Mouse (Mus musculus) c-Kit-positive CD71-positive TER-119-positive erythroid progenitor cells, embryonic 14.5 days (primary cell): ENCODE measurements around the gene Klk1b27.
"Not testable (repeated sequence)": the region's sequence is repeated elsewhere in the genome, so short reads cannot be mapped to it uniquely, and the experiment has no call there.

Experiments used
- DNase-seq: peaks from one replicate; pipeline ENCODE4 v3.0.0-alpha.2; 2013; ENCODE audit warnings: low spot score

Gene Klk1b27

DNA sequence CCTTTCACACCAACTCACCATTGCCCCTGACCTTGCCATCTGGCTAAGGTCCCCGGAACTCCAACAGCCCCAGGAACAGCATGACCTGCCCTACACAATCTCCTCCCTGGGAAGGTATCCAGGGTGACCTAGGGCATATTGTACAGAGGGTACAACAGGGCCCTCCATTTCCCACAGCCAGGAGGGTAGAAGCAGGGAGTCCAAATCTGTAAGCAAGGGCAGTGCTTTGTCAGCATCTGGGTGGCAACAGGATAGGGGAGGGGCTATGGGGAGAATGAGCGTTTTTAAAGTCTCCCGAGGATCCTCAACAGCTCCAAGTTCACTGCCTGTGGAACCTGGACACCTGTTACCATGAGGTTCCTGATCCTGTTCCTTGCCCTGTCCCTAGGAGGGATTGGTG is at the start of gene Klk1b27:
Klk1b27 (plus strand) TSS at position 301 of the 400 bp plus-strand sequence.
- not testable (repeated sequence) for DNase-seq

GRCm38 (mm10) chr7:44004847-44005246 is 47.2 kb upstream of the Klk1b27 start:
- DNase-seq = no peak

DNA sequence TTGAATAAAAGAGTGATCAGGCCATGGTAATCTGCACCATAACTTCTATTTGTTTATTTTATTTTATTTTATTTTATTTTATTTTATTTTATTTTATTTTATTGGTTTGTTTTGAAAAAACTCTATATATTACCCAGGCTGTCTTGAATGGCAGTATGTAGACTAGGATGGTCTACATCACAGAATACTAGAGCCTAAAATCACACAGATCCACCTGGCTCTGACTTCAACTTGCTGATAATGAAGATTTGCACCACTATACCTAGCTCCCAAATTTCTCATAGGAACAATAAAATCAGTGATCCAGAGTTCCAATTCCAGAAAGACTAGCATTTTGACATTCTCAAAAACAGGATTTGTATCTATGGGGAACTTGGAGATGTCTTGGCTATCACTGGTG is 40.2 kb upstream of the Klk1b27 start, which contains the start of gene Klk1b26:
Klk1b26 (plus strand) TSS at position 301 of the 400 bp plus-strand sequence.
- DNase-seq = not testable (repeated sequence)

GRCm38 (mm10) chr7:44014666-44015065 is 37.4 kb upstream of the Klk1b27 start:
- DNase-seq = not testable (repeated sequence)

GRCm38 (mm10) chr7:44015071-44015470 is 37.0 kb upstream of the Klk1b27 start:
- DNase-seq = no peak

- DNase-seq = no peak
Measured at GRCm38 (mm10) chr7:44072117-44072516, 20.0 kb downstream of the Klk1b27 start.

DNA sequence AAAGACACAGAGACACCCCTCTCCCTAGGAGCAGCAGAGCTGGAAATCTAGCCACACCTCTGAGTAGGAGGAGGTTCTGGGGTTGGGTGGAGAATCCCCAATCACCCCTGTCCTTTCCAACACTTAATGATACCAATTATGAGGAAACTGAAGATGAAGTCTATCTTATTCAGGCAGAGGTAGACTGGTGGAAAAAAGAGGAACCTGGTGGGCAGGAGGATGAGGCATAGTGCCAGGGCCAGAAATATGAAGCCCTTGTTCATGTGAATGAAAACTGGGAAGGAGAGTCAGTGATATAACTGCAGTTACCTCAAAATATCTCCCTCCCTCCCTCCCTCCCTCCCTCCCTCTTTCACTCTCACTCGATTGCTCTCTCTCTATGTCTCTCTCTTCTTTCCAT is 25.6 kb downstream of the Klk1b27 start:
- DNase-seq = no peak

- DNase-seq = no peak
Measured at GRCm38 (mm10) chr7:44096111-44096510, 44.0 kb downstream of the Klk1b27 start.

DNA sequence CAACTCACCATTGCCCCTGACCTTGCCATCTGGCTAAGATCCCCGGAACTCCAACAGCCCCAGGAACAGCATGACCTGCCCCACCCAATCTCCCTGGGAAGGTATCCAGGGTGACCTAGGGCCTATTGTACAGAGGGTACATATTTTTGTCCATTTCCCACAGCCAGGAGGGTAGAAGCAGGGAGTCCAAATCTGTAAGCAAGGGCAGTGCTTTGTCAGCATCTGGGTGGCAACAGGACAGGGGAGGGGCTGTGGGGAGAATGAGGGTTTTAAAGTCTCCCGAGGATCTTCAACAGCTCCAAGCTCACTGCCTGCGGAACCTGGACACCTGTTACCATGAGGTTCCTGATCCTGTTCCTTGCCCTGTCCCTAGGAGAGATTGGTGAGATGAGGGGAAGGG is 49.9 kb downstream of the Klk1b27 start, which contains the start of gene Klk1b21:
Klk1b21 (plus strand) TSS at position 301 of the 400 bp plus-strand sequence.
- not testable (repeated sequence) for DNase-seq
